ENCODE assay signal across 11 mouse cellular contexts in the genomic region with DNA sequence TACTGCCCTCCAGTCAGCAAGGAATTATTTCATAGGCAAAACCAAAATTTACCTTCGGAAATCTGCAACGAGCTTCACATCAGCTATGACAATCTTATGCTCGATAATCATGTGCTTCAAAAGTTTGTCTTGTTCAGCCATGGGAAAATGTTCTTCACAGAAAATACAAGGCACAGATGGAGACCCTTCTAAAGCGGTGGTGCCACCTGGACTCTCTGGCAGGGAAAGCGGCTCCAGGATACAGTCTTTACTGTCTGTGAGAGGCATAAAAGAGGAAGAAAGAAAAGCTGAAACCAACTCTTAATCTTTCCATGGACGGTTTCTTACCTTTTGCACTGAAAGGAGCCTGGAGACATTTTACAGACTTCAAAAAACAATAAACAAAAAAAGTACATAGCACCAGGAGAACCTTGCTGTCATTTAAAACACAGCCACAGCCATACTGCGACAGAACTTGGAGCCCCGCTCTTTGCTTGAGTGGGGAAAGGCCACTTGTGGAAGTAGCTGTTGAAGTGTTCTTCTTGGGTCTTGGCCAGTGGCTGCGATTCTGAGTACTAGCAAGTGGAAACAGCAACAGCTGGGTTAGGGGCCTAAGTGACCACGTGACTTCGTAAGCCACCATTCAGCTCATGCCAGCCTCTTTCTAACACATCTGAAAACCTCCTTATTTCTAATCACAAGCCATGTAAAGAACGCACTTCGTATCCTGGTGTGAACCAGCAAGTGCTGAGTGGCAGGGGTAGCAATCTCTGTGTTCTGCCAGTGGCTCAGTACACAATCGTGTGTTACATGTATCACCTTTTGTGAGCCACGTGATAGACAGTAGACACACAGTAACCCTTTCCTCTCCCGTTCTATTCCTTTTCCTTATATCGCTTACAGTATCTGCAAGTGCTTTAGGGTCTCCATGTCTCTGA.
DNase-seq lines count a peak whose midpoint lies in the region; ATAC-seq and TF ChIP-seq lines count a peak whose summit lies in the region.
"Had no signal": no experiment of that assay in that cellular context is flagged by ENCODE, and none has a peak within 500 bp of the region (broad histone marks: within the 10 kb centered on the region; RNA-seq: fewer than 3 reads in every experiment).

No protein-coding gene starts in this region.

- peaks cover 3% of the 10 kb centered on the region; the same call in 1 of the 2 replicates for H3K4me1 ChIP-seq in heart, postnatal 0 days (ENCODE audit: control insufficient read depth, insufficient read depth)
- H3K4me1 ChIP-seq: intestine, embryonic 15.5 days had no signal

- H3K27ac ChIP-seq in heart, postnatal 0 days (ENCODE audit: low read depth) = no peak overlapping the region
- H3K27ac ChIP-seq: intestine, embryonic 15.5 days had no signal

- 56% methylated on average over 17 of the region's 17 CpGs for WGBS in heart, postnatal 0 days

- H3K9ac ChIP-seq in heart, postnatal 0 days (replicated peaks; ENCODE audit: low read depth, low read length) = no peak overlapping the region
- H3K9ac ChIP-seq: heart, embryonic 12.5 days; intestine, embryonic 15.5 days had no signal

- peaks cover 4% of the 10 kb centered on the region; the same call in 1 of the 2 replicates for H3K36me3 ChIP-seq in heart, postnatal 0 days (replicated peaks; ENCODE audit: control insufficient read depth, insufficient read depth, low read length)
- H3K36me3 ChIP-seq: heart, embryonic 12.5 days; intestine, embryonic 15.5 days had no signal

- TF ChIP-seq CTCF in heart, postnatal 0 days (IDR thresholded peaks at IDR 0.05; ENCODE audit: low read depth) = no peak

- H3K27me3 ChIP-seq in heart, postnatal 0 days (ENCODE audit: control insufficient read depth, insufficient read depth, low read length) = no peaks in the 10 kb centered on the region
- H3K27me3 ChIP-seq: heart, embryonic 12.5 days; intestine, embryonic 15.5 days had no signal

- TF ChIP-seq EP300 in heart, postnatal 0 days (IDR thresholded peaks at IDR 0.05; ENCODE audit: low read depth) = no peak

- ATAC-seq in heart, postnatal 0 days (ENCODE audit: insufficient read depth, low read depth) = peak; percentile 90
- ATAC-seq in megakaryocyte-erythroid progenitor cell, adult 5-6 weeks (replicated peaks; ENCODE audit: low FRiP score, low TSS enrichment, poor library complexity, severe bottlenecking) = no peak
- ATAC-seq: intestine, embryonic 15.5 days had no signal

- peak; percentile 62 for DNase-seq in heart, postnatal 0 days (ENCODE audit: low spot score)
- no peak for DNase-seq in heart, adult 8-10 months (ENCODE audit: low spot score)
- peak; percentile 10 to 33 for DNase-seq in cerebellum, adult 18-20 months
- DNase-seq in cerebellum, postnatal 36 days = peak; percentile 32 to 33
- peak; percentile 60 for DNase-seq in lung, postnatal 14 days
- DNase-seq in c-Kit-positive CD71-positive TER-119-positive erythroid progenitor cells, embryonic 14.5 days (ENCODE audit: low spot score) = no peak
- DNase-seq: embryo, embryonic 11 days; thymus, postnatal 36 days had no signal

- no peak overlapping the region for H3K4me3 ChIP-seq in heart, postnatal 0 days (ENCODE audit: low read depth, low read length)
- H3K4me3 ChIP-seq: heart, embryonic 12.5 days; intestine, embryonic 15.5 days had no signal

- H3K4me2 ChIP-seq in heart, postnatal 0 days (ENCODE audit: low read depth, low read length) = no peak overlapping the region
- H3K4me2 ChIP-seq: heart, embryonic 12.5 days; intestine, embryonic 15.5 days had no signal

- no peaks in the 10 kb centered on the region for H3K9me3 ChIP-seq in heart, postnatal 0 days (replicated peaks; ENCODE audit: control insufficient read depth, low read length)
- H3K9me3 ChIP-seq: heart, embryonic 12.5 days; intestine, embryonic 15.5 days had no signal

Comparison
In these comparisons a context has a peak if more than half of its experiments do, and no peak if none do; other contexts are left out.
1. DNase-seq: peak in heart, postnatal 0 days (single experiment), cerebellum, adult 18-20 months (2 of 2), cerebellum, postnatal 36 days (2 of 2) and lung, postnatal 14 days (single experiment); none in heart, adult 8-10 months (single experiment) and c-Kit-positive CD71-positive TER-119-positive erythroid progenitor cells, embryonic 14.5 days (single experiment).